Mouse (Mus musculus) megakaryocyte, adult 5-6 weeks (primary cell): ENCODE measurements at regions not wholly inside any gene's neighbourhood (a gene's known extent, or its start where the extent isn't known, plus 50 kb on each side); places are given as distances from the start of the nearest gene placed in this dataset.

Experiments
- ATAC-seq: 2 replicates; pipeline ENCODE4 v1.8.0; 2016; ENCODE audit warnings: mild to moderate bottlenecking, inconsistent platforms; ENCODE audit not compliant: poor library complexity, severe bottlenecking

GRCm38 (mm10) chr13:90394815-90395241, 305.4 kb upstream of the Xrcc4 start:
- no peak for ATAC-seq

DNA sequence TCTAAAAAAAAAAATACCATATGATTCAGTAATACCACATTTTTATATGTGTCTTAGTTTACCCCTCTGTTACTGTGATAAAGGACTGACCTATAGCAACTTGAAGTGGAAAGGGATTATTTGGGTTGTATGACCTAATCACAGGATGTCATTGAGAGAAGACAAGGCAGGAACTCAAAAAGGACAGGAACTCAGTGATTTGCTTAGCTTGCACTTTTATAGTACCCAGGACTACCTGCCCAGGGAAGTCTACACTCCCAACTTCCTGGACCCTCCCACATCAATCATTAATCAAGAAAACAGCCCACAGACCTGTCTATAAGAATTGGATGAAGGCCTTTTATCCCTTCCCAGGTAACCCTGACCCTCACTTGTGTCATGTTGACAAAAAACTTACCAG, 303.0 kb upstream of the Xrcc4 start:
- ATAC-seq, result no peak

DNA sequence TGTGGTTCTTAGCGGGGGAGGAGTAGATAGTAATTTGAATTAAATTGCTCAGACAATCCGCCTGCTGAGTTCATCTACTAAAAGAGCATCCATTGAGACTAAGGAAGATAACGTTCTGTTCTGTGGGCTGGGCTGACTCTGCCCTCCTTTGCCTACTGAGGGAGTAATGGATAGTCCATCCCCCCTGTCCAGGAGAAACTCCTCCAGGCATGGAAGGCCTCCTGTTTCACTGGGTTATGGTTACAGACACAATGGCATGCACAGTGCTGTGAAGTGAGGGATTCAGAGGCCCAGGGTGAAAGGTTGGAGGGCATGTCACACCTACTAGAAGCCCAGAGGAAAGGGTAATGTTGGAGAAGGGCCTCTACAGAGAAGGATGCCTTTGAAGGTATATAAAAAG, 287.2 kb upstream of the Xrcc4 start:
- no peak for ATAC-seq

DNA sequence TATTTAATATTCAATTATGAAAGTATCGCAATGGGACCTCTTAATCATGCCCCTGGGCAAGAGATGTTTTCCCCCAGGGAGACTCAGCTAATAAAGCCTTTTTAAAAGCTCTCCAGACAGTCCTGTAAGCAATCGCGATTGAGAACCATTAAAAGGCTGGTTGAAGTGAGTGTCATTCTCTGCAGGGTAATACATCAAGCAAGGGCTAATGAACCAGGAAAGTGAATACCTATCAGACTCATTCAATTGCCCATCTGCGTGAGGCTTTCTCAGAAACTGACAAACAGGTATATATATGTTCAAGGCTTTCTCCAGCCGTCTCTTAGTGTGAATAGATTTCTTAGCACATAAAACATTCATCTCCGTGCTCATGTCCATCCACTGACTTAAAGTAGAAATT, 286.8 kb upstream of the Xrcc4 start:
- no peak for ATAC-seq

- no peak for ATAC-seq
Measured at GRCm38 (mm10) chr13:90371415-90372150, 282.2 kb upstream of the Xrcc4 start.

DNA sequence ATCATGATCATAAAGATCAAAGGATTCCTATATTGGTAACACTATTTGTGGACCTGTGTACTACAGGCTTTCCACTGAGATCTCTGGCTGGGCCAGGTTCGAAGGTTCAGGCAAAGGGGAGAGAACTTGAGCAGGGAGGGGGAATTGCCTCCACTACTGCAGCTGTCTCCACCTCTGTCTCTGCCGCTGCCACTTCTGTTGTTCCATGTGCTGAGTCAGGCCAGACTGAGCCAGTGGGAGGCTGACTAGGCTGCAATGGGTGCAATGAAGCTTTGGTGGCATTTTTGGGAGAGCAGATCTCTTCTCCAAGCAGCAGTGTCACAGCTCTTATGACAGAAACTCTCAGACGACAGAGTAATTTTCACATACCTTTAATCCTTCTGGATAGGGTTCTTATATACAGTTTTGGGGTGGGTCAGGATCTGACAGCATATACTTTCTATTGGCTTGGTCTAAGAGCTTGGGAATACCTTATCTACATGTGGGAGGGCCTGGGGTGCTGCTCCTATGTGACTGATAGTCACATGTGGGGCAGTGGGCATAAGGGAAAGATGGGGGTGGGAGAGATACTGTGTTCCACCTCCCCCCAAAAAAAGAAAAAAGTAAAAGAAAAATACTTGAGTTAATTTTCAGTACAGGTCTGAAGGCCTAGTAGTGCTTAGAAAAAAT, 281.5 kb upstream of the Xrcc4 start:
- ATAC-seq, result no peak

DNA sequence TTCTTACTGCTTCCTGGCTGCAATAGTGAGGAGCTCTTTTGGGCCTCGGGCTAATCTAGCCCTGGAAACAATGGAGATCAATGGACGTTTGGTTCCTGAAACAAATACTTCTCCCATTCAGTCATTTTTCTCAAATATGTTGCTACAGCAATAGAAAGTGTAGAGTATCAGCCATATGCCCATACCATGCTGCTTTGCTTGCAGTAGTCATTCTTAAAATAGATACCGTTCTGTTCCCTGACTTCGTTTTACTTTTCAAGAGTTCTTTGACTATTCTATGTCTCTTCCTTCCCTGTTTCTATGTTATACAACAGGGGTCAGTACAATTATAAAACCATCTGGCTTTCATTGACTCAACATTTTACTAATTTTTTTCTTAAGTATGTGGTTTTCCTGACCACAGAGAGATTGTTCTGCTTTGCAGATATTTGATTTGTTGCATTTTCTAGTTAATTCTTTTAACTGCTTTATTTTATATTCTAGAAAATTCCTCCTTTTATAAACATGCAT, 275.2 kb upstream of the Xrcc4 start:
- no peak for ATAC-seq

DNA sequence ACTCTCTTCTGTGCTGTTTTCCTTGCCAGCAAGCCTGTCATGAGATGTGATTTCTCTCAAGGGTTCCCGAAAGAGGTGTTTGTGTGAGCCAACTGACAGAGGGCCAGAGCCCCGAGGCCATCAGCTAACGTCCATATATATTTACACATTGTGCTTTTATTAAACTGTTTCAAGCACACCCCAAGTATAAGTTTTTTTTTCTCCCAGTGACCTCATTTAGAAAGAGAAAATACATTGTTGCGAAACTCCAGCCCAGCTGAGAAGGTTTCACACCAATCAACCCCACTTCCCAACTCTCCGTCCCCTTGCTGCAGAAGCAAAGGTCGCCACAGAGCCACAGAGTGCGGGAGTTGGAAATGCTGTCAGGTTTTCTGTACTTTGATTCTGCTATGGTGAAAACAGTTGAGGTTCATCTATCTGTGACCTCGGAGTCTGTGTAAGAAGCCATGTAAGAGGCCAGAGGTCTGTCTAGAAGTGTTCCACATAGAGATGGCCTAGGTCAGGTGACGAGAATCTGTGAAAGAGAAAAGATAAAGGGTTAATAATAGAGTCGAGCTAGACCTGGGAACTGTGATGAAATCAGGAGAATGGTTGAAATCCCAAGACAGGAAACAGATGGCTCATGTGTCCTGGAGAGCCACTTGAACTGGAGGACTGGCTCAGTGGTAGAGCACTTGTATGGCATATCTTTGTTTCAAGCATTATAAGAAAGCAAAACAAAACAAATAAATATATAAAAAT, 270.6 kb upstream of the Xrcc4 start:
- no peak for ATAC-seq

DNA sequence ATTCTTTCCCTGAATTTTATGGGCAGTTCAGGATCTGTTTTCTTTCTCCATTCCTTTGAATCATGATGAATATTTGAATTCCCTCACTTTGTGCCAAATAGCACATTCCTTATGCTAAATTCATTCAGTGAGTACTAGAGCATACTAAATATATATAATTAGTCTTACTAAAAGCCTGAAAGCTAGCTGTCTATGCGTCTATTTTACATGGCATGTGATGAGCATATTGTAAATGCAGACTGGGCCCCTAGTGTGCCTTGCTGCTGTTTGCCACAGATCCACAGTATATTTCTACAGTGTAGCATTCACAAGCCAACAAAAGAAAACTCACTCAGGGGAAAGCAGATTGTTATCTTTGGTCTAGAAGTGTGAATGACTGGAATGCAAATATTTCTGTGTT, 268.7 kb upstream of the Xrcc4 start:
- no peak for ATAC-seq

DNA sequence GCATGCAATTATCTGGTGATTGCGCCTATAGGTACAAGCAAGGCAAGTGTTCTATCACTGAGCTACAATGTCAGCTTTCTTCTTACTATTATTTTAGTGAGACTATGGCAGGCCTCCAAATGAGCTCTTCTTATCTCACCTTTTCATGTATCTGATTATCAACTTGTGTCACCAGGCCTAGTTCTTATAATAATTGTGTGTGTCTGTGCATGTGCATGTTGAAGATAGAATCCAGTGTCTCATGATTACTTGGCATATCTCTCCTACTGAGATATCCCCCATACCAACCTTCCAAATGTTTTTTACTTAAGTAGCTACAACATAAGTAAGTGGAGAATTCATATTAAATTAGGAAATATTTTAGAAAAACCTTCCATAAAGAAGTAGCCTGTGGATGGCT, 266.2 kb upstream of the Xrcc4 start:
- ATAC-seq, result no peak

GRCm38 (mm10) chr13:90342823-90343222, 253.4 kb upstream of the Xrcc4 start:
- no peak for ATAC-seq

DNA sequence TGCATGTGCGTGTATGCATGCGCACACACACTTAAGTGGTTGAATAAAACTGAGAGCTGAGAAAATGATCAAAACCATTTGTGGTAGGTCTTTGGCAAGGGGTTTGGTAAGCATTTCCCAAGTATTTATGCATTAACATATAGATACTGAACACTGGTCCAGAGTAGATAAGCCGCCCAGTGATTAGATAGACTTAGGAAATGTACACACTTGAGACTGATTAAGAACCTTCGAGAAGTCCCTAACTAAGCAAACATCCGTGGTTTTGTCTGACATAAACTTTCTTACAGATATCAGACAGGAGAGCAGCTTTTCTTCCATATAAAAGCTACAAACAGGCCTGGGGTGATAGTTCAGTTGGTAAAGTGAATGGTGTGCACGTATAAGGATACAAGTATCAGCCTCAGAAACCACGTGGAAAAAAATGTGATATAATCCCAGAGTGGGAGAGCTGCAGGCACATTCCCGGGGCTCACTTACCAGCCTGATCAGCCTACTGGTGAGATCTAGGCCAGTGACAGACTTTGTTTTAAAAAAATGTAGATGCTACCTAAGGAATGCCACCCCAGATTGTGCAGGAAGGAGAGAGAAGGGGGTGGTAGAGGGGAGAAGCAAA, 252.3 kb upstream of the Xrcc4 start:
- no peak for ATAC-seq

DNA sequence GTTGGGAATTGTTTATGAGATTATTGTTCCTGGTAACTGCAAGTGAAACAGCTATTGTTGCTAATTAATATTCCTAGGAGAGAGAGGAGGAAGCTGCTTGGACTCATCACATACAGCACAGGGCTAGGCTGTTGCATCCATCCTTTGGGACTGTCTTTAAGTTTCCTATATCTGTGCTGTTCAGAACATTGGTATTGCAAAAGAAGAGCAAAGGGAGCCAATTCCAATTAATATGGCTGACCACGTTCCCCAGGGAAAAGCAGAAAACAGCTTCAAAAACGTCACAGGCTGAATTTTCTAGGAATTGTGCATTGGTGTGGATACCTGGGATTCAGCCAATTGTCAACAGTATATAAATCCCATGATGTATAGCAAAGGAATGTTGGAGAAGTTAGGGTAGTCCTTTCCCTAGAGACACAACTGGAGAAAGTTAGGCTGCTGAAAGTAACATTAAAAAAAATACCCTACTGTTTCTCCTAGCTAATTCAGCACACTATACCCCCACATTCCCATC, 251.3 kb upstream of the Xrcc4 start:
- no peak for ATAC-seq

- ATAC-seq, result no peak
Measured at GRCm38 (mm10) chr13:90337591-90337990, 248.2 kb upstream of the Xrcc4 start.

DNA sequence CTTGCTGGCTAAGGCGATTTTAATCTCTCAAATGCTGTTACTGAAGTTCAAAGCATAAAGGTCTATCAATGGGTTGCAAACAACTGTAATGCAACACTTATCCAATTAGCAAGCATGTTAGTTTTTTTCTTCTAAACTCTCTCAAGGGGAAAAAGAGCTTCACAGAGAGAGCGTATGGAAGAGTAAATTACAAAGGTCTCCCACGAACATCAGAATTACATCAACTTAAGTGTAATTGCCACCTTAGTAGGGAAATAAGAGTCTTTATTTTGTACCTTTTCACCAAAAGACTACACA, 246.3 kb upstream of the Xrcc4 start:
- ATAC-seq, result no peak

GRCm38 (mm10) chr13:90334934-90335740, 245.7 kb upstream of the Xrcc4 start:
- no peak for ATAC-seq

DNA sequence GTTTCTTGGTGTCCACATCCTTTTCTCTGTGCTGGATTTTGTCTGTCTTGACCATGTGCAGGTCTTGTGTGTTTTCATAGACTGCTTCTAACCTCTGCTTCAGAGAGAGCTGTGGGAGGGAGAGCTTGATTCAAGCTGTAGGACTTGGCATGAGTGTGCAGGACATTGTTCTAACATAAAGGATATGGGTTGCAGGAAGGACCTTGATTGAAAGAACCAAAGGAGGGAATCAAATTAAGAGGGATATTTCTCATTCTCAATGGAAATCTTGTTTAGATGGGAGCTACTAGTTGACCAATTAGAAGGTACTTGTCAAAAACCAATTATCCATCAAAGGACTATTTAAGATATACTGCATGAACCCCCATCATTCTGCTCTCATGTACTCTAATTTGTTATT, 244.9 kb upstream of the Xrcc4 start:
- ATAC-seq, result no peak

DNA sequence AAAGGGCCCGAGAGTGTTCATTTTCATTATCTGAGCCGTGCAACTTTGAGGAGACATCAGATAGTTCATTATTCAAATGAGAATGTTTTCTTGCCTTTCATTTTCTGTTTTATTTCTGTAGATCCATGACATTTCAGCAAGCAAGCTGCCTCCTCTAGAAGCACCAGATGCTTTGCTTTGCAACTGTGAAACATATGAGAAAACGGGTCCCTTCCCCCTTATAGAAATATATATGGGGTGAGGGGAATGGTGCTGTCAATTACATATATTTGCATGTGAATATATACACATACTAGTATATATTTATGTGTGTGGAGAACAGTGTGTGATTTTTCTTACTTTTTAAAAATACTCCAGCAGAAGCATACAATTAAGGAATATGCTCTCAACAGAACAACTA, 235.8 kb upstream of the Xrcc4 start:
- no peak for ATAC-seq

GRCm38 (mm10) chr13:90313209-90313978, 224.0 kb upstream of the Xrcc4 start:
- ATAC-seq, result no peak

- ATAC-seq, result no peak
Measured at GRCm38 (mm10) chr13:90310482-90310881, 221.1 kb upstream of the Xrcc4 start.
